8 mouse cellular contexts compared by ENCODE assay signal in genomic region chr17:23595139-23595538, GRCm38 (mm10). TPM values are rescaled to one million over a fixed set of nuclear protein-coding genes. Genes with fewer than 3 reads are reported as not detected.
"Had no signal": no experiment of that assay in that cellular context is flagged by ENCODE, and none has a peak within 500 bp of the region (broad histone marks: within the 10 kb centered on the region; RNA-seq: fewer than 3 reads in every experiment).

No protein-coding gene starts in this region.

RNA-seq across cellular contexts. Expression of gene Zfp13, which starts 4.1 kb away (rescaled TPM):
- total RNA-seq: neutrophil, adult 5-6 weeks had no signal

RNA-seq across cellular contexts. Expression of gene Zscan10, which starts 5.5 kb away (rescaled TPM):
- total RNA-seq: neutrophil, adult 5-6 weeks had no signal
- polyA plus RNA-seq: neural tube, embryonic 13.5 days; neural tube, embryonic 14.5 days; neural tube, embryonic 15.5 days; small intestine, adult 2 months; spleen, adult 2 months; stomach, embryonic 14.5 days; stomach, embryonic 16.5 days had no signal
